Comparison of ENCODE assay signal across 23 mouse cellular contexts in the genomic region with DNA sequence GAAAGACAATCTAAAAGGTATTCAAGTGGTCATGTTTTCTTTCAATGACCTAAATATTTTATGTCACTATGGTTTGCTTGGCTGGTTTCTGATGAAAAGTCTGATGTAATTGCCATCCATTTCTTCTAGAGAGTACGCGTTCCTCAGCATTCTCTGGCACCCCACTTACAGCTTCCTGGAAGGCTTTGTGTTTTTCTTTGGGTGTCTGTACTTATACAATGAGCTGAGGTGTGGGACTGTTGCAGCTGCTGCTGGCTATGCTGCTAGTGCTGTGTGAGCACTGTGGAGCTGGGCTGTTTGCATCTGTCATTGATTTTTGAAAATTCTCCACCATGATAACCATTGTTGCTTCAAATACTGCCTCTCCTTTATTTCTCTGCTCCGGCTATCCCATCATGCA. TPM values are rescaled to one million over a fixed set of nuclear protein-coding genes. Genes with fewer than 3 reads are reported as not detected.
"Had no signal": no experiment of that assay in that cellular context is flagged by ENCODE, and none has a peak within 500 bp of the region (broad histone marks: within the 10 kb centered on the region; RNA-seq: fewer than 3 reads in every experiment).

No protein-coding gene starts in this region.

- H3K4me2 ChIP-seq: limb, embryonic 13.5 days; liver, embryonic 12.5 days; liver, embryonic 15.5 days; midbrain, embryonic 11.5 days; midbrain, embryonic 15.5 days; neural tube, embryonic 13.5 days; stomach, embryonic 15.5 days had no signal

- H3K4me1 ChIP-seq: limb, embryonic 10.5 days; limb, embryonic 13.5 days; liver, embryonic 15.5 days; midbrain, embryonic 15.5 days; neural tube, embryonic 13.5 days had no signal

- H3K36me3 ChIP-seq: limb, embryonic 10.5 days; limb, embryonic 13.5 days; liver, embryonic 12.5 days; liver, embryonic 15.5 days; midbrain, embryonic 15.5 days; neural tube, embryonic 13.5 days; stomach, embryonic 15.5 days had no signal

- DNase-seq: kidney, adult 11 months; kidney, adult 8-10 months; kidney, postnatal 14 days; layer of hippocampus, adult 9-11 months; liver; retina, postnatal 1 day; right cerebral cortex, postnatal 25 days; spleen, adult 18-20 months; thymus, postnatal 25 days had no signal

- H3K4me3 ChIP-seq: layer of hippocampus, adult 2 months; limb, embryonic 10.5 days; limb, embryonic 13.5 days; liver, embryonic 12.5 days; liver, embryonic 15.5 days; midbrain, embryonic 15.5 days; myocyte; neural tube, embryonic 13.5 days; stomach, embryonic 15.5 days had no signal

- H3K9ac ChIP-seq: limb, embryonic 13.5 days; liver, embryonic 12.5 days; liver, embryonic 15.5 days; midbrain, embryonic 15.5 days; neural tube, embryonic 13.5 days; stomach, embryonic 15.5 days had no signal

- H3K9me3 ChIP-seq: limb, embryonic 10.5 days; limb, embryonic 13.5 days; liver, embryonic 12.5 days; liver, embryonic 15.5 days; midbrain, embryonic 15.5 days; neural tube, embryonic 13.5 days; stomach, embryonic 15.5 days had no signal

- H3K27me3 ChIP-seq: limb, embryonic 13.5 days; midbrain, embryonic 15.5 days; stomach, embryonic 15.5 days had no signal

- ATAC-seq: liver, embryonic 12.5 days; midbrain, embryonic 15.5 days had no signal

- H3K27ac ChIP-seq: layer of hippocampus, adult 2 months; limb, embryonic 10.5 days; limb, embryonic 13.5 days; liver, embryonic 12.5 days; liver, embryonic 15.5 days; midbrain, embryonic 15.5 days; neural tube, embryonic 13.5 days; stomach, embryonic 15.5 days had no signal

RNA-seq across cellular contexts. Expression of a gene that starts 56.4 kb away (rescaled TPM):
- total RNA-seq: megakaryocyte progenitor cell, adult 5-6 weeks; megakaryocyte-erythroid progenitor cell, adult 5-6 weeks; monocyte, adult 5-6 weeks; neutrophil, adult 5-6 weeks had no signal
